Mouse (Mus musculus) cerebellum, adult 11-12 months (tissue): ENCODE measurements around the gene Mcat.

Experiments
- DNase-seq: peaks from one replicate; pipeline ENCODE4 v3.0.0; 2022

The Mcat gene

DNA sequence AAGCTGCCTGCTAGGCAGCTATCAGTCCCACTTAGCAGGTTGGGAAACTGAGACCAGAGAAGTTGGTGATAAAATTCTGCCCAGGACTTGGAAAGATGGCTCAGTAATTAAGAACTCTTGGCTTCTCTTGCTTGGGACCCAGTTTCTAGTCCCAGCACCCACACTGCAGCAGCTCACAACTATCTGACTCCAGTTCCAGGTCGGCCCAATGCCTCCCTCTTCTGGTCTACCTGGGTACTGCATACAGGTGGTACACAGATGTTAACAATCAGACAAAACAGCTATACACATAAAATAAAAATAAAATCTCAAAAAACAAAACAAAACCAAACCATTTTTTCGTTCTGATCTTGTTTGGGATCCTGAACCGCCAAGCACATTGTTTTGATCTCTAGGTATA is 63.2 kb downstream of the Mcat start:
- no peak for DNase-seq

- no peak for DNase-seq
Observed at GRCm38 (mm10) chr15:83499211-83499755, 64.3 kb downstream of the Mcat start.

DNA sequence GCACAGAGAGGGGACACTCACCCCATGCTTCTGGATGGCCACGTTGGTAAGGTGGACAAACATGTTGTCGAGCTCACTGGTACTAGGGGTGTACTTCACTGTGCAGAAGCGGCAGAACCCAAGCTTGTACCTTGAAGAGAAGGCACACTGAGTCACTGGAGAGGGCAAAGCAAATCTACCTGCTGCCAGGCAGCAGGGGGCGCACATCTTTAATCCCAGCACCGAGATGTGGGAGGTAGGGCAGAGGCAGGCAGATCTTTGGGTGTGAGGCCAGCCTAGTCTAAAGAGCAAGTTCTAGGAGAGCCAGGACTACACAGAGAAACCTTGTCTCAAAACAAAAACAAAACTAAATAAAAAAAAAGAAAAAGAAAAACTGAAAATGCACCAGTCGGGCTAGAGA is 66.3 kb downstream of the Mcat start:
- no peak for DNase-seq
